Mouse (Mus musculus) layer of hippocampus, adult 11-12 months (tissue): ENCODE data around the gene Wdr18.

Source experiments
- DNase-seq: peaks from one replicate; pipeline ENCODE4 v3.0.0; 2022; ENCODE audit warnings: low spot score

Gene Wdr18

DNA sequence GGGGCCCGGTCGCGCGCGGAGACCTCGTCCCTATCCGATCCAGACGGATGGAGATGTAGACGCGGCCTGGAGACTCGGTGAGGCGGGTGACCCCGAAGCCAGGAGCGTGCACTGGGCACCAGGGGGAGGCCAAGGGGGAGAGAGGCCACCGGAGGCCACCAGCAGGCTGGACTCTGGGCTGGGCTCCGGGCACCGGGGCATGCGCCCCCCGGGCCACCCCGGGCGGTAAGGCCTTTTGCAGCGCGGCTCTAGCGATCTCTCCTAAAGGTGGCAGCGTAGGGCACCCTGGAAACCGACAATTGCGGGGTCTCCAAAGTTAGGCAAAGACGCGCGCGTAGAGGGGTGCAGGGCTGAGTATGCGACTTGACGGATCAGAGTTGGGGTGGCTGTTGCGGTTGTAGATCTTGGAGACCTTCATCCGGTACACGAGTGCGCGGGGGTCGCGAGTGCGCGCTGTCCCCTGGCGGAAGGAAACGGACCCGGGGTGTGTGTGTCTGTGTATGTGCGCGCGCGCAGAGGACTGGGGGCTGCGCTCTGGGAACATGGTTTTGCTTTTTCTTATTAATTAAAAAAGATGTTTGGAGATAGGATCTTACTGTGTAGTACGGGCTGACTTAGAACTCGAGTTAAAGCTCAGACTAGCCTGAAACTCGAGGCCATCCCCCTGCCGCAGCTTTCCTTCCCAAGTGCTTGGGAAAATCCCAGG, 32.5 kb upstream of the Wdr18 start:
- peak; percentile 59 for DNase-seq

DNA sequence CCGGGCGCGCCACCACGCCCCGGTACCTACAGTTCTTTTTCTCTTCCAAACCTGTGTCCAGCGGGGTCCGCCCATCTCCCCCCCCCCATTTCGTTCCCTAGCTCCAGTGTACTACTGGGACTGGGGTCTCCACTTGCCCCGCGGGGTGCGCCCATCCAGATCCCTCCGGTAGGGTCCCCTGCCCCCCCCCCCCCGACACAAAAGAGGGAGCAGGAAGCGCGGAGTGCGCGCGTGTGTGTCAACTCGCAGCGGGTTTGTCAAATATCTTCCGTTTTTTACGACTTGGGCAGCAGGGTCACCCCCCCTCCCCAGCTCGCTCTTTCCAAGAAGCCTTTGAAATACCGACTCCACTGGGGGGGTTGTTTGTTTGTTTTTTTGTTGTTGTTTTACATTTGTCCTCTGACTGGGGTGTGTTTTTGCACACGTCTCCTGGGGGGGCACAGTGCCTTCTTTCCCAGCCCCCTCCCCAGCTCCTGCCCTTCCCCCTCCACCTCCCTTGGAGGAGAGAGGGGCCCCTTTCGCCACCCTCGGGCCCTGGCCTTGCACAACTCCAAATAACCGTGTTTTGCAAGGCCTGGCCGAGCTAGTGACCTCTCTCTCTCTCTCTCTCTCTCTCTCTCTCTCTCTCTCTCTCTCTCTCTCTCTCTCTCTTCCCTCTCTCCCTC, 31.8 kb upstream of the Wdr18 start:
- DNase-seq: no peak

DNA sequence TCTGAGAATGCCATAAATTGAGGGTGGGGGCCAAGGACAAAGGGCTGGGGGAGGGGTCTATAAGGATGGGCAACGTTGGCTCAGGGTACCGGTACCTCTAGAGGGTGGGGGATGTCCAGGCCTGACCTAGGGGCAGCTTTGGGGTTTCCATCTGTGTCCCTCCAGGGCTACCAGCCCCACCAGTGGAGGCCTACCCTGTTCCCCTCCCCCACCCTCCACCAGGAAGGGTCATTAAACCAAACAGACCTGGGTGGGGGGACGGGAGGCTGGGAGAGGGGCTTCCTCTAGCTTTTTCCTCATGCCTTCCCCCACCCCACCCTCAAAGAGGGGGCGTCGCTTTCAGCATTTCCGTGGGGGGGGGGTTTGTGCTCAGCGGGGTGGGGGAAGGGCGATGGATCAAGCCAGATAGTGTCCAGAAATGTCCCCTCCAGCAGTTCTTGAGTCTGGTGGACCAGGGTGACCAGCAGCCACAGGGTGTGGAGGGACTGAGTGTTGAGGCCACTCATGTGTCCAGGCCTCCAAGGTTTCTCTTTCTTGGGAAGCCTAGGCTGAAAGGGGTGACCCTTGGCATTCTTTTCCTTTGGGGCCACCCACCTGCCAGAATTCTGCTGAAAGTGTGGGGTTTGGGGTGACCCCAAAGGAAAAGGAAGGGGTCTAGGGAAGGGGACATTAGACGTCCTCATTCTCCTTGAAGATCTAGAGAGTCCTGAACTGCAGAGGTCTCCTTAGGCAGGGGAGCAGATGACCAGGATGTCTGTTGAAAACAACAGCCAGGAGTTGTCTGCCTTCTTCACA, 30.8 kb upstream of the Wdr18 start:
- no peak for DNase-seq

DNA sequence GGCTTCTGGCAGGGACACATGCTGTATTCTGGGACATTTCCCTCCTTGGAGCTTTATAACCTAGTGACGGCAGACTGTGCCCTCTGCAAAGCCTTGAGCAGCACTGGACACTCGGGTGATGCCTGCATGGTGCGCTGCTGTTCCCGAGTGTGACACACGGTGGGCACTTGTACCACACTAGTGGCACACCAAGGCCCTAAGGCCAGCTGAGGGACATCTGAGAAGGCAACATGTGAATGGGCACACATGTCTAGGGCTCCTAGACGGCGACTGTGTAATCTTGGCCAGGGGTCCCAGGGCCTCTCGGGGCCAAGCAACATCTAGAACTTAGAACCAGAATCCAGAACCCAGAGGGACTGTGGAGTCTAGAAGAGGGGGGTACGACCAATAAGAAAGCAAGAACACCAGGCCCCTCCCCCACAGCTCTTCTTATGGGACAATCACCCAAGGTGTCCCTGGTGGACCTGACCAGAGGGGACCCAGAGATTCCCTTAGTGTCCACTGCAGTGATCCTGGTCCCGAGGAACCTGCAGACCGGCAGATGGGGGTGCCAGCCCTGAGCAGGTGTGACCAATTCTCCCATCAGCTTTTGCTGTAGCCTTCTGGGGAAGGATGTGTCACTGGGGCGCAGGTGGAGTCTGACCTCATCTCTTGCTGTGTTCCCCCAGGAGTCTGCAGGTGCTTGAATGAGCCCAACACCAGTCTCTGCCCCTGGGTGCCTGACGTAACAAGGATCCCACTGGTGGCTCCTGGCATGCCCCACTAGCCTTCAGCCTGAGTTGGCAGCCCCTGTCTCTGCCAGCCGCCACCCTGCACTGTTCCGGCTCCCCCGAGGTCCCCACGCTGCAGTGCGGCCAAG, 29.8 kb upstream of the Wdr18 start:
- no peak for DNase-seq

DNA sequence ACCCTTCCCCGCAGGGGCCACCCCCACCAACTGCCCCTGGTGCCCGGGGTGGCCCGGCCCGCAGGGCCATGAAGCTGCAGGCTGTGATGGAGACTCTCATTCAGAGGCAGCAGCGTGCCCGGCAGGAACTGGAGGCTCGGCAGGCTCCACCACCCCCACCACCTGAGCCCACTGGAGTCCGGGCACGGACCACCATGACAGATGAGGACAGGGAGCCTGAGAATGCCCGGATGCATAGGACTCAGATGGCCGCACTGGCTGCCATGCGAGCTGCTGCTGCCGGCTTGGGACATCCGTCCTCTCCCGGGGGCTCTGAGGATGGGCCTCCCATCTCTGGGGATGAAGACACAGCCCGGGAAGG, 29.1 kb upstream of the Wdr18 start:
- no peak for DNase-seq

DNA sequence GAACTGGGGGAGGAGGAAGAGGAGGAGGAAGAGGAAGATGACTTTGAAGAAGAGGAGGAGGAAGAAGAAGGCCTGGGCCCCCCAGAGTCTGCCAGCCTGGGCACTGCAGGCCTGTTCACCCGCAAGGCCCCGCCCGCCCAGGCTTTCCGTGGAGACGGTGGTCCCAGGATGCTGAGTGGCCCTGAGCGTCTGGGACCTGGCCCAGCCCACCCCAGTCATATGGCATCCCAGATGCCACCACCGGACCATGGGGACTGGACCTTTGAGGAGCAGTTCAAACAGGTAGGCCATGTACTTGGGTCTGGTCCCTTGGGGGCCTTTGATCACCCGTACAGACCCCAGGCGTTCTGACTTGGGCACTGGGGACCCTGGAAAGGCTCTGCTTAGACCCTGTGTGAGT, 28.2 kb upstream of the Wdr18 start:
- DNase-seq: no peak

DNA sequence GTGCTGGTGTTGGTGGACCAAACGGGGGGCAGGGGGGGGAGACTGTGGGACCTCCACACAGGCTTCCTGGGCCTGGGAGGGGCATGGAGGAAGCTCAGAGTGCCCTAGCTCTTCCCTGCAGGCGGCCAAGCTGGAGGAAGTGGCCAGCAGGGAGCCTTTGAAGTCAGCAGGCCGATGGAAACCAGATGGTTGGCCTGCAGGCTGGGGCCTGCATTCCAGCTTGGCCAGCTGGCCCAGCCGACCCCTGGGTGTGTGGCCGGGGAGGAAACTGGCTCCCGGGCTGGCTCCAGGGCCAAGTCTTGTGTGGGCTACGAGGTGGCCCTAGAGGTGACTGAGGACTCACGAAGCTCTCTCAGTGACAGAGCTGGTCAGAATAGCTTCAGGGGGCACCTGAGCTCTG, 27.2 kb upstream of the Wdr18 start:
- peak; percentile 55 for DNase-seq

DNA sequence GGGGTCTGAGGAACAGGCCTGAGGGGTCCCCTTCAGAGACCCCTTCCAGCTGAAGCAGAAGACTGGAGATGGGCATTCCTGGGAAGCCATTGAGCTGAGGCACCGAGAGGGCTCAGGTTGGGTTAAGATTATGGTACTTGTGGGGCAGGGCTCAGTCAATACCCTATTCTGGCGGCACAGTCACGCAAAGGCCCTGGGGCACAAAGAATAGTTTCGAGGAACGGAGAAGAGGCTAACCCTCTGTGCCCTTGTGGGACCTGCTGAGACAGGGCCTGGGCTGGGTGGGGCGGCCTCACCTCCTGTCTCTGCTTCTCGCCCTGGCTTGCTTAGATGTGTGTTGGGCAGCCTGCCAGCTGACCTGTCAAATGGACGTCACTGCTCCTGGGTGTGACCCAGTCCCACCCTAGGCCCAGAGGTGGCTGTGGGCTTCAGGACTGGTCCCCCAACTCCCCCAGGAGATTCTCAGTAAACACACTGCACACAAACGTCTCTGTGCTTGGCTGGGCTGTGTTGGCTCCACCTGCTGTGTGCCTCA, 26.7 kb upstream of the Wdr18 start:
- no peak for DNase-seq

DNA sequence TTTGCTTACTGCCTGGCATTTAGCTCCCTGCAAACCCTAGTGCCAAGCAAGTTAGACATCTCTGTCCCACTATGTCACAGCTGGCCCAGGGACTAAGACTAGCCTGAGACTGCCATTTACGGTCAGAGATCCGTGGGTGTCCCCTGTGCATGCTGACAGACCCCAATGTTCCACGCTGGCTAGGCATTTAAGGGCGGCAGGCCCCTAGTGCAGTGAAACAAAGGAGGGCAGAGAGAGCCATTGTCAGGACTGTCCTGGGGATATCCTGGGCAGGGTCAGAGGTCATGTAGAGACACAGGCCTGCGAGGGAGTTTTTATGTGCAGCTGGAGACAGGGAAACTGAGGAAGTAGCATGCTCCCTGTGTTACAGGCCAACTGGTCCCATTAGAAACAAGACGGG, 26.1 kb upstream of the Wdr18 start:
- no peak for DNase-seq

DNA sequence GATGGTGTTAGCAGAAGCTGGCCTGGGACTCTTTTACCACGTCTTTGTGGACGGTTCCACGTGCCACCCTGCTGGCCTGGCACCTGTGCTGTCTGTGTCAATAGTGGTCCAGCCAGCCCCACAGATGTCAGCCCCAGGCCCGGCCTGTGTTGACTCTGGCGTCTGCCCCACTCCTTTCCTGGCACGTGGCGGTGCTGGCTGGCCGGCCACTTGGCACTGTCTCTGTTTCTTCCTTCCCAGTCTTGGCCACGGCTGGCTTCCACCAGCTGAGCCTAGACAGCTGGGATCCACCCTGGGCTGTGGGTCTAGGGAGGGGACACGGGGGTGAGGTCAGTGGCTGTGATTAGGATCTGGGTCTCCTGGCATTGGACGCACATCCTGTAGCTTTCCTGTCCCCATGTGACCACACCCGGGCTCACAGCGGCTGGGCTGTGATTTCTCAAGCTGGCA, 25.7 kb upstream of the Wdr18 start:
- peak; percentile 76 for DNase-seq

DNA sequence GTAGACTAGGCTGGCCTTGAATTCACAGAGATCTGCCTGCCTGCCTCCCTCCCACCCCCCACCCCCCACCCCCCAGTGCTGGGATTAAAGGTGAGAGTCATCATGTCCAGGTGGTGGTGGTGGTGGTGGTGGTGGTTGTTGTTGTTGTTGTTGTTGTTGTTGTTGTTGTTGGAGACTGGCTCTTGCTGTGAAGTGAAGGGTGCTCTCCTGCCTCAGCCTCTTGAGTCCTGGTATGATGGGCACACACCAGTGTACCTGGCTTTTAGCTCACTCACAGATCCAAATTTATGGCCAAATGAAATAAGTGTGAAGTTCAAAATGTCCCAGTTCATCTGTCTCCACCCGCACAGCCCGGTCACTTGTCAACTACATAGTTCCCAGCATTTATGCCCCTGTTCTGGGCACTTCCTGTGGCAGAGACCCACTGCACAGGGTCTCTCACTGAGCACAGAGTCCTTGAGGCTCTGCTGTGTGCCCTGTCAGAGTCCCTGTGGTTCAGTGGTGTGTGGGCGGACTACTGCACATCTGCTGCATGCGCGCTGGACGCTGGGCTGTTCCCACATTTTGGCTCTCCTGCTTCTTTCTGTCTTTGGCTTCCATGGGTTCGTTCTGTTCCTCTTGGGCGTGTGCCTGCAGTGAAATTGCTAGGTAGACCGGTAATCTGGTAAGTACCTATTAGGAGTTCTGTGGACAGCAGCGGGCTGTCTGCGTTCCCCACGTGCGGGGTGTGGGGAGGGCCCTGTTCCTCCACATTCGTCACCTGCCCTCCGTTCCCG, 25.0 kb upstream of the Wdr18 start:
- no peak for DNase-seq

DNA sequence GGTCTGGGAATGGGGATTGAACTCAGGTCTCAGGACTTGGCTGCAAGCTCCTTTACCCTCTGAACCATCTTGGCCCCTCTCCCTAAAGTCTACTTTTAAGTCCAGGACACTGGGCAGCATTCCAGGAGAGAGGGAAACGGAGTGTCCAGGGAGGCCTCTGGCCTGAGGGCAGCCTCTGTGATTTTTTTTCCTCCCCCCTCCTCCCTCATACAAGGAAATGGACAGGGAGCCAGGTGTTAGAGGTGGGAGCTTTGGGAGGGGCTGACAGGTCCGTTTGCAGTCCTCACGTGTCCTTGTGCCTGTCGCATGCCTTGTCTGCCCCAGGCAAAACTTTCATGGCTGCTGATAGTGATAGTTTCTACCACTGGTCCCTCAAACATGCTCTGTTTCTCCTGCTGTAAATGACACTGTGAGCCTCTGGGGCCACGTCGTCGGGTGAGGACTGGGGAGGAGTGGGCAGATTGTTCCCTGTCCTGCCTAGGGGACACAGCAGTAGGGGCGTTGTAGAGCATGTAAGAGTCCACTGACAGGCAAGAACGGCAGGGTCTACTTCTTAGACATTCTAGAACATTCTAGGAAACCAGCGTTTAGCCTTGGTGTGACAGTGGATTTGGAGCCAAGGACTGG, 23.6 kb upstream of the Wdr18 start:
- no peak for DNase-seq

DNA sequence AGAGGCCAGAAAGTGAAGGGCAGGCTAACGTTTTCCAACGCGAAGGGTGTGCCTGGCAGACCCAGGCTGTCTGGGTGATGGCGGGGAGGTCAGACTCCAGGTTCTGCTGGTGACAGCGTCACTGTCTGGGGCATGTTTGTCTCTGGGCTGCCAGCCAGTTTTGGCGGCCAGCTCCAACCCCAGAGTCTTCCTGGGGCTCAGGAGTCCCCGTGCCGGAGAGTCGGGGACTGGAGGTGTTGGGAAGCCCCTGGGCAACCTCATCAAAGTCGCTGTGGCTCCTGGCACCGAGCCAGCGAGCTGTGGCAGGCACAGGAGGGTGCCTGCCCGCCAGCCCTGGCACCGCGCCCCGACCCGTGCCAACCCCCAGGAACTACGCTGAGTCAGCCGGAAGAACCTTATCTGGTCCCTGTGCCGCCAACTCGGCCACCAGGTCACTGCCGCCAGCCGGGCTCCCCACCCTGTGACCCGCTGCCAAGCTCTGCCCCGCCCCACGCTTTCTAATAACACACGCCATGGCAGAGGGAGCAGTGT, 23.0 kb upstream of the Wdr18 start:
- no peak for DNase-seq

DNA sequence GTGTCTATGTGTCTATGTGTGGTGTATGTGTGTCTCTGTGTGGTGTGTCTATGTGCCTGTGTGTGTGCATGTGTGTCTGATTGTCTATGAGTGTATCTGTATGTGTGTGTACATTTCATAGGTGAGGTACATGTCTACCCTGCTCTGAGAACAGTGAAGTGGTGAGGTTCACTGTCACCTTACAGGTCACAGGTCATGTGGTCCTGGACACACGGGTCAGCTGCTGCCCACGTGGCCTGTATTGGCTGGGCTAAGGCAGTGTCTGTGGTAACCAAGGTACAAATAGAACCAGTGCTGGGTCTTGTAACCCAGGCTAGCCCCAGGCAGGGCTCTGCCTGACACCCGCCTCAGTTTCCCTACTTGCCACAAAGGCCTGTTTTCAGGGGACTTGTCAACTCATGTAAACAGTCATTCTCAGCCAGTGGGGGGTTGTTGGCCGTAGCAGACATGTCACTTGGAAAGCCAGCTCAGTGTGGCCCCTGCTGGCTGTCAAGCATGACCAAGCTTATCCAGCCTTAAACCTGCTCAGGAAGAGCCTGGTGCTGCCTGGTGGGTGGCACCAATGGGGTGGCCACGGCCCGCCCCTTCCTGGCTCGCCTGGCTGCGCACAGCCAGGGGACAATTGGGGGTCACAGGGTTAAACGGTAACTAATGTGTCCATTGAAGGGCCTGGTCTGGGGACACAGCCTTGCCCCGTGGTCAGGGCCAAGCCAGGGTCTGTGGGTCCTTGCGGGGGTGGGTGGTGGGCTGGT, 22.0 kb upstream of the Wdr18 start:
- DNase-seq: no peak

DNA sequence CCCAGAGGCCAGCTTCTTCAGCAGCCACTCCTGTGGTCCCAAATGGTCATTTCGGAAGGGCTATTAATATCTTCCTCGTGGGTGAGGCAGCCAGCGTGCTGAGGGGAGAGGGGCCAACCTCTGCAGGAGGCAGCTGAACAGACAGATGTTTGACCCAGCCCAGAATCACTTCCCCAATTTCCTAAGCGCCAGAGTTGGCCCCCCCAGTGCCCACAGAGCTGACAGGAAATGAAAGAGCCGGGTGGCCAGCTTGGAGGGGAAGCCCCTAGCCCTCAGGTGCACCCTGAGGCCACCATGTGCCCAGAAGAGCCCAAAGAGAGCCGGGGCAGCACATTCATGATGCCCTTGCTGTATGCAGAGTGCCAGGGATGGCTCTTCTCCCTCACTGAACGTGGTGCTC, 19.2 kb upstream of the Wdr18 start:
- peak; percentile 47 for DNase-seq

DNA sequence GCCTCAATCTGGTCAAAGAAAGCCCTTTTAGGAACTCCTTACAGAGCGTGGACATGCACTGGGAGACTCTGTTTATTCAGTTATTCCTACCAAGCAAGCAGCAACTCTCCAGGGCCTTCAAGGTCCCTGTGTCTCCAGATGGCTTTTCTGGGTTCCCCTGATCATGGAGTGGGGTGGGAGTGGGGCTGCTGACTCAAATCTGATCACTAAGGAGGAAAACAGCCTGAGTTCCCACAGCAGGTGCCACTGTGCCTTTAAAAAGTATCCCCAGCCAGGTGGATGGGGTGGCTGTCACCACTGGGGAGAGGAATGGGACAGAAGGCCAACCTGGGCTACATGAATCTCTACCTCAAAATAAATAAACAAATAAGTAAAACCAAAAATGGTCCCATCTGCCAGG, 17.0 kb upstream of the Wdr18 start:
- DNase-seq: no peak

DNA sequence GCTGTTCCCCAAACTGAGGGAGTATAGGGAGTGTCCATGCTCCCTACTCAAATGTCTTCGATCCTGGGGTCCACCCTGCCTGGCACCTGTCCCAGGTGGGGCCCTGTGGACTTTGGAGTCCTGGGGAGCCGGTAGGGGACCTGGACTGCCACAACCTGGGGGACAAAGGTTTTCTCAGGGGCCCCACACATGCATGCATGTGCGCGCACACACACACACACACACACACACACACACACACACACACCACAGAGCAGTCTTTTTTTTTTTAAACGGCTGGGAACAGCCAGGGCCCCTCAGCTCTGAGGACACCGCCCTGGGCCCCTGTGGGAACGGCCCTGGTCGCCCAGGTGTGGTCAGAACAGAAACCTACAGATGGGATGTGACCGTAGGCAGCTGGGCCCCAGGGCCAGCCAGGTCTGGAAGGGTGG, 16.5 kb upstream of the Wdr18 start:
- no peak for DNase-seq

DNA sequence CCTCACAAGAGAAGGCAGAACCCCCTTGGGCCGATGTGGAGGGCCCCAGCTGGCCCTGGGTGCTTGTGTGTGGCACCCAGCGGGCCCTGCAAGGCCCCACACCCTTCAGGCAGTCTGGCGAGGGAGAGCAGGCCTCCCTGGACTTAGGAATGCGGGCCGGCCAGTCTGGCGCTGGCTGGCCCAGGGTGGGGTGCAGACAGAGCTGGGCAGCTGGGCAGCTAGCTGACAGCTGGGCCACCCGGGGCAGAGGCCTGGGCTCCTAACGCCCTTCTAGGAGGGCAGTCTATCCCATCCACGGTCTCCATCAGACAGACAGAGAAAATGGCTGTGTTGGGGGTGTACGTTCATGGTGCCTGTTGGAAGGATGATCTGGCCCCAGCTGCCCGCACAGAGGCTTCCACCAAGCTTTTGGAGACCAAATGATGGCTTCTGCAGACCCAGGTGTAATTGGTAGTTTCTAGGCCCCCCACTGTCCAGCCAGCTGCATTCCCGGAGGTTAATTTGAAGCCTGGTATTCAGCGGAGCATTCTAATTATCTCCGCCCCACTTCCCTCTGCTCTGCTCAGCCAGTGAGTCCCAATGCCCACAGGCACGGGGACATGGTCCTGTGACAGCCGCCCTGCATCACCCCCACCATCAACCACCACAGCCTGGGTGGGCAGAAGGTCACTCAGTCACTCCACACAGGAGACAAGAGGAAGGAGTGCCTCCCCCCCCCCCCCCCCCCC, 14.3 kb upstream of the Wdr18 start:
- DNase-seq: no peak

DNA sequence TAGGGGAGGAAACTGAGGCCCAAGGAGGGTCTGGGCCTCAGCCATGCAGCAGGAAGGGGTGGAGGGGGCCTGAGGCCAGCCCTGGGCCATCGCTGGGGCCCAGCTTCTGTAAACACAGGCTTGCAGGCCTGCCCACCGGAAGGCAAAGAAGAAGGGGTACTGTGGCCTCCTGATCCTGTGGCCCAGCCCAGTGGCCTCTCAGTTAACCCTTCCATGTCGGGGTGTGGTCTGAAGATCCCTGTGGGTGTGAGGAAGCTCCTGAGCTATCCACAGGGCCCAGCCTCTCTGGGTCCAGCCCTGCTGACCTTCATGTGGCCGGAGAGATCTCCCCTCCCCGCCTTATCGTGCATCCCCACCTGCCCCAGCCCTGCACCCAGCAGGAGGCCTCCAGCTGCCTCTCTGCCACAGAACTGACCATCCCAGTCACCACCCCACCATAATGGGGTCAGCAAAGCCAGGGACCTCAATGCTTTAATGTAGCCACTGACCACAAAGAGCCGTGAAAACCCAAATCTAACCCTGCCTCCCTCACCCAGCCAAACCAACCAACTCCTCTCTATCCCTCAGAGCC, 13.1 kb upstream of the Wdr18 start:
- no peak for DNase-seq
